Mouse (Mus musculus): ENCODE data around the gene Marc2. TPM values are rescaled to one million over a fixed set of nuclear protein-coding genes. Genes with fewer than 3 reads are reported as not detected.
A peak's percentile ranks its signal among the peaks of the same experiment; 100 is the strongest.

Gene Marc2
- polyA plus RNA-seq, 1 experiment from 2014 or later = 105 TPM

GRCm38 (mm10) chr1:184871506-184871905, 25.3 kb upstream of the Marc2 start:
- Histone ChIP-seq H3K9ac (no peak overlapping the region), H3K27ac (no peak overlapping the region), H3K9me3 (replicated peaks) (no peaks in the 10 kb centered on the region), H3K36me3 (no peaks in the 10 kb centered on the region), H3K4me3 (no peak overlapping the region), H3K27me3 (no peaks in the 10 kb centered on the region), H3K4me1 (0 out of 2 replicates have a peak, but pooled peaks cover 8% of the 10 kb centered on the region), H3K4me2 (replicated peaks) (no peak overlapping the region)
- WGBS = 85% methylated on average over 1 of the region's 1 CpGs
- no peak for ATAC-seq (ENCODE audit: low FRiP score)

- H3K4me1 ChIP-seq = 0 out of 2 replicates have a peak, but pooled peaks cover 8% of the 10 kb centered on the region
- 85% methylated on average over 11 of the region's 11 CpGs for WGBS
- H3K9ac ChIP-seq = no peak overlapping the region
- H3K4me2 ChIP-seq (replicated peaks) = no peak overlapping the region
- H3K9me3 ChIP-seq (replicated peaks) = no peaks in the 10 kb centered on the region
- no peaks in the 10 kb centered on the region for H3K27me3 ChIP-seq
- H3K36me3 ChIP-seq = no peaks in the 10 kb centered on the region
- H3K27ac ChIP-seq = no peak overlapping the region
- H3K4me3 ChIP-seq = no peak overlapping the region
- no peak for ATAC-seq (ENCODE audit: low FRiP score)
Observed at GRCm38 (mm10) chr1:184870646-184871385, 24.6 kb upstream of the Marc2 start.

GRCm38 (mm10) chr1:184869939-184870565, 23.8 kb upstream of the Marc2 start:
- H3K36me3 ChIP-seq = no peaks in the 10 kb centered on the region
- H3K27ac ChIP-seq = no peak overlapping the region
- H3K4me2 ChIP-seq (replicated peaks) = no peak overlapping the region
- no peak for ATAC-seq (ENCODE audit: low FRiP score)
- H3K4me3 ChIP-seq = no peak overlapping the region
- no peaks in the 10 kb centered on the region for H3K9me3 ChIP-seq (replicated peaks)
- no peak overlapping the region for H3K9ac ChIP-seq
- WGBS = 64% methylated on average over 4 of the region's 4 CpGs
- H3K27me3 ChIP-seq = no peaks in the 10 kb centered on the region
- H3K4me1 ChIP-seq = 0 out of 2 replicates have a peak, but pooled peaks cover 8% of the 10 kb centered on the region

- no peaks in the 10 kb centered on the region for H3K27me3 ChIP-seq
- 78% methylated on average over 3 of the region's 3 CpGs for WGBS
- no peak for ATAC-seq (ENCODE audit: low FRiP score)
Observed at GRCm38 (mm10) chr1:184867640-184868120, 21.4 kb upstream of the Marc2 start.

GRCm38 (mm10) chr1:184864381-184864801, 18.1 kb upstream of the Marc2 start:
- ATAC-seq (ENCODE audit: low FRiP score) = no peak
- no peaks in the 10 kb centered on the region for H3K36me3 ChIP-seq
- no peak overlapping the region for H3K4me2 ChIP-seq (replicated peaks)
- H3K4me3 ChIP-seq = no peak overlapping the region
- no peak overlapping the region for H3K27ac ChIP-seq
- H3K9me3 ChIP-seq (replicated peaks) = no peaks in the 10 kb centered on the region
- 19% methylated on average over 7 of the region's 7 CpGs for WGBS
- peaks cover 6% of the 10 kb centered on the region; the same call in 1 of the 2 replicates for H3K4me1 ChIP-seq
- no peaks in the 10 kb centered on the region for H3K27me3 ChIP-seq
- no peak overlapping the region for H3K9ac ChIP-seq

More at GRCm38 (mm10) chr1:184867640-184868120, 21.4 kb upstream of the Marc2 start:
- Histone ChIP-seq H3K9me3 (replicated peaks) (no peaks in the 10 kb centered on the region), H3K4me2 (replicated peaks) (no peak overlapping the region), H3K4me1 (peaks cover 13% of the 10 kb centered on the region; the same call in 1 of the 2 replicates), H3K4me3 (no peak overlapping the region), H3K36me3 (no peaks in the 10 kb centered on the region), H3K9ac (no peak overlapping the region), H3K27ac (no peak overlapping the region)

GRCm38 (mm10) chr1:184862636-184863035, 16.4 kb upstream of the Marc2 start:
- no peak for ATAC-seq (ENCODE audit: low FRiP score)
- no peak overlapping the region for H3K4me3 ChIP-seq

GRCm38 (mm10) chr1:184861551-184861950, 15.3 kb upstream of the Marc2 start:
- Histone ChIP-seq H3K4me1 (peaks cover 6% of the 10 kb centered on the region; the same call in 1 of the 2 replicates), H3K4me2 (replicated peaks) (no peak overlapping the region), H3K9me3 (replicated peaks) (no peaks in the 10 kb centered on the region), H3K27ac (no peak overlapping the region), H3K36me3 (no peaks in the 10 kb centered on the region), H3K4me3 (no peak overlapping the region), H3K9ac (no peak overlapping the region), H3K27me3 (no peaks in the 10 kb centered on the region)
- ATAC-seq (ENCODE audit: low FRiP score) = no peak
- WGBS = 77% methylated on average over 2 of the region's 2 CpGs

More at GRCm38 (mm10) chr1:184862636-184863035, 16.4 kb upstream of the Marc2 start:
- peaks cover 6% of the 10 kb centered on the region; the same call in 1 of the 2 replicates for H3K4me1 ChIP-seq
- no peak overlapping the region for H3K9ac ChIP-seq
- WGBS = 86% methylated on average over 6 of the region's 6 CpGs
- no peak overlapping the region for H3K4me2 ChIP-seq (replicated peaks)
- no peaks in the 10 kb centered on the region for H3K27me3 ChIP-seq
- no peak overlapping the region for H3K27ac ChIP-seq
- H3K9me3 ChIP-seq (replicated peaks) = no peaks in the 10 kb centered on the region
- H3K36me3 ChIP-seq = no peaks in the 10 kb centered on the region

GRCm38 (mm10) chr1:184860276-184860675, 14.0 kb upstream of the Marc2 start:
- Histone ChIP-seq H3K27ac (no peak overlapping the region), H3K9me3 (replicated peaks) (no peaks in the 10 kb centered on the region), H3K4me1 (peaks cover 6% of the 10 kb centered on the region; the same call in 1 of the 2 replicates), H3K4me2 (replicated peaks) (no peak overlapping the region), H3K4me3 (no peak overlapping the region), H3K36me3 (no peaks in the 10 kb centered on the region), H3K9ac (no peak overlapping the region), H3K27me3 (no peaks in the 10 kb centered on the region)
- no peak for ATAC-seq (ENCODE audit: low FRiP score)
- 57% methylated on average over 3 of the region's 3 CpGs for WGBS

- 95% methylated on average over 1 of the region's 1 CpGs for WGBS
- no peaks in the 10 kb centered on the region for H3K36me3 ChIP-seq
- H3K27me3 ChIP-seq = no peaks in the 10 kb centered on the region
- no peak overlapping the region for H3K9ac ChIP-seq
- no peaks in the 10 kb centered on the region for H3K4me1 ChIP-seq
- no peak for ATAC-seq (ENCODE audit: low FRiP score)
- H3K4me2 ChIP-seq (replicated peaks) = no peak overlapping the region
- no peak overlapping the region for H3K27ac ChIP-seq
- H3K9me3 ChIP-seq (replicated peaks) = no peaks in the 10 kb centered on the region
- H3K4me3 ChIP-seq = no peak overlapping the region
Observed at GRCm38 (mm10) chr1:184858253-184858652, 12.0 kb upstream of the Marc2 start.

- Histone ChIP-seq H3K4me2 (replicated peaks) (no peak overlapping the region), H3K9ac (no peak overlapping the region), H3K9me3 (replicated peaks) (no peaks in the 10 kb centered on the region), H3K36me3 (no peaks in the 10 kb centered on the region), H3K27ac (no peak overlapping the region), H3K4me3 (no peak overlapping the region), H3K27me3 (no peaks in the 10 kb centered on the region), H3K4me1 (peaks cover 4% of the 10 kb centered on the region)
- ATAC-seq (ENCODE audit: low FRiP score) = no peak
- 91% methylated on average over 9 of the region's 9 CpGs for WGBS
Observed at GRCm38 (mm10) chr1:184857216-184857615, 11.0 kb upstream of the Marc2 start.

- Histone ChIP-seq H3K27ac (no peak overlapping the region), H3K9me3 (replicated peaks) (no peaks in the 10 kb centered on the region), H3K36me3 (no peaks in the 10 kb centered on the region), H3K9ac (no peak overlapping the region), H3K4me2 (replicated peaks) (no peak overlapping the region), H3K27me3 (peaks cover 11% of the 10 kb centered on the region), H3K4me3 (no peak overlapping the region), H3K4me1 (peaks cover 10% of the 10 kb centered on the region)
- 51% methylated on average over 3 of the region's 3 CpGs for WGBS
- no peak for ATAC-seq (ENCODE audit: low FRiP score)
Observed at GRCm38 (mm10) chr1:184853922-184854321, 7.7 kb upstream of the Marc2 start.

GRCm38 (mm10) chr1:184853339-184853738, 7.1 kb upstream of the Marc2 start:
- Histone ChIP-seq H3K4me1 (peaks cover 10% of the 10 kb centered on the region), H3K9me3 (replicated peaks) (no peaks in the 10 kb centered on the region), H3K36me3 (no peaks in the 10 kb centered on the region), H3K4me2 (replicated peaks) (peak overlapping the region; percentile 28), H3K27me3 (peaks cover 13% of the 10 kb centered on the region), H3K27ac (no peak overlapping the region; the same call in 1 of the 2 replicates), H3K4me3 (no peak overlapping the region), H3K9ac (no peak overlapping the region)
- ATAC-seq (ENCODE audit: low FRiP score) = no peak; the same call in 1 of the 2 replicates
- 26% methylated on average over 5 of the region's 5 CpGs for WGBS

All from hindbrain, embryonic 12.5 days (tissue).